Mouse (Mus musculus) heart, postnatal 0 days (tissue): Measurements from ENCODE around the gene Vwc2. TPM values are rescaled to one million over a fixed set of nuclear protein-coding genes. Genes with fewer than 3 reads are reported as not detected.

Experiments
- ATAC-seq: fragments of 200-750 bp; cut with Nextera tagmentation; 2 replicates; pipeline ENCODE4 v1.8.0; 2017; ENCODE audit warnings: low read depth, moderate number of reproducible peaks, moderate library complexity; ENCODE audit not compliant: insufficient read depth
- DNase-seq: peaks from one replicate; pipeline ENCODE4 v3.0.0-alpha.2; 2016; ENCODE audit warnings: low spot score
- H3K27ac ChIP-seq: fragments of 300-500 bp; sonication (generic); 2 replicates; pipeline ENCODE4 v1.5.1; 2014; ENCODE audit warnings: low read depth, mild to moderate bottlenecking
- H3K27me3 ChIP-seq: fragments of 300-500 bp; sonication (generic); 2 replicates; pipeline ENCODE4 v1.6.1; 2014; ENCODE audit warnings: low read length, mixed read lengths; ENCODE audit not compliant: control insufficient read depth, insufficient read depth
- H3K36me3 ChIP-seq: fragments of 300-500 bp; sonication (generic); replicated peaks from 2 replicates; pipeline ENCODE4 v1.6.1; 2014; ENCODE audit warnings: low read length, mixed read lengths; ENCODE audit not compliant: control insufficient read depth, insufficient read depth
- H3K4me1 ChIP-seq: fragments of 300-500 bp; sonication (generic); 2 replicates; pipeline ENCODE4 v1.6.1; 2014; ENCODE audit warnings: antibody characterized with exemption; ENCODE audit not compliant: control insufficient read depth, insufficient read depth
- H3K4me2 ChIP-seq: fragments of 300-500 bp; sonication (generic); 2 replicates; pipeline ENCODE4 v1.6.1; 2014; ENCODE audit warnings: low read depth, mild to moderate bottlenecking, low read length, moderate library complexity
- H3K4me3 ChIP-seq: fragments of 300-500 bp; sonication (generic); 2 replicates; pipeline ENCODE4 v1.5.1; 2014; ENCODE audit warnings: low read depth, low read length
- H3K9ac ChIP-seq: fragments of 300-500 bp; sonication (generic); replicated peaks from 2 replicates; pipeline ENCODE4 v1.6.1; 2014; ENCODE audit warnings: low read depth, low read length, mixed read lengths
- H3K9me3 ChIP-seq: fragments of 300-500 bp; sonication (generic); replicated peaks from 2 replicates; pipeline ENCODE4 v1.6.1; 2016; ENCODE audit warnings: low read length; ENCODE audit not compliant: control insufficient read depth
- CTCF ChIP-seq: IDR thresholded peaks from 2 replicates; pipeline ENCODE4 v1.5.1; 2016; ENCODE audit warnings: antibody characterized with exemption, control low read depth, low read depth
- EP300 ChIP-seq: IDR thresholded peaks from 2 replicates; pipeline ENCODE4 v1.6.1; 2016; ENCODE audit warnings: antibody characterized with exemption, low read depth
- WGBS: fragments of 180-500 bp; shearing (Covaris S2); extraction: QIAGEN DNeasy Blood & Tissue Kit; methylation state at CpG from one replicate; pipeline ENCODE4 v1.1.7; 2014; 5-methylcytosine and 5-hydroxymethylcytosine counted together
- polyA plus RNA-seq: library from polyadenylated mRNA; unstranded; fragments of >200 nt; fragmentation: Nextera tagmentation; extraction: Ambion mirVana; gene quantifications from 2 replicates; pipeline ENCODE4 v1.2.1, GENCODE M21; 2015
- total RNA-seq: library from RNA; depleted of rRNA; stranded (reverse); fragments of >200 nt; gene quantifications from 2 replicates; pipeline ENCODE4 v1.2.3, GENCODE M21; 2014; ENCODE audit warnings: low replicate concordance; rRNA removed

The Vwc2 gene
- total RNA-seq (7.0 TPM in 1 of 2 replicates, not detected in the other), polyA plus RNA-seq (0.53 and 0.97 TPM in 2 replicates)

DNA sequence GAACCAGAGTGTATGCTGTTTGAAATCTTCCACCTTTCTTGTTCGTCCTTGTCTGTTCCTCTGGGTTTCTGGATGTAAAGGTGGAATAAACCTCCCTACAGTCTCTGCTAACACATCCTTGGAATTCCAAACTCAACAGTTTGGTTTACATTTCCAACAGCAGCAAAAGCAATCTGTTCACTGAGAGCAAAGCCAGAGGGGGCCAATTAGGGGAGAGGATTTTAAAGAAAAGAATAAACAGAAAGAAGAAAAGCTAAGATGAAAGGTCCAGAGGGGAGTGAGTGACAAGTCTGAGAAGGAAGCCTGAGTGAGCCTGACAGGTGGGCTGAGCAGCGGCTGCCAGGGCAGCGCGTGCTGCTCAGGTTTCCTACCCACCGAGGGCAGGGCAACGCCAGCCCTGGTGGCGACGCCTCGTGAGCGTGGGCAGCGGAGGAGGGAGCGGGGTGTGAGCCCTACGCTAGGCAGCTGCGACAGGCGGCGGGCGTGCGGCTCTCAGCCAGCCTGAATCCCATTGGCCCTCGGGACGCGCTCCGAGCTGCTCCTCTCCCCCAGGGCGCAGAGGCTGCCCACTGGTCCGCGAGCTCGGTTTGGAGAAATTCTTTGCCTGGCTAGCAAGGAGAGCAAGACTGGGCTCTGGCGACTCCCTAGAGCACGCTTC, at the start of gene Vwc2:
Gene Vwc2 (plus strand): TSS at position 648 of the 658 bp plus-strand sequence.
- Histone ChIP-seq H3K27me3 (peaks cover 57% of the 10 kb centered on the region), H3K4me1 (no peaks in the 10 kb centered on the region), H3K27ac (no peak within 1 kb of the TSS), H3K36me3 (no peaks in the 10 kb centered on the region), H3K9ac (no peak within 1 kb of the TSS), H3K4me3 (peak within 1 kb of the TSS; percentile 42), H3K4me2 (peak within 1 kb of the TSS; percentile 65), H3K9me3 (no peaks in the 10 kb centered on the region)
- ATAC-seq (peak; percentile 57), DNase-seq (no peak)
- 2% methylated on average over 28 of the region's 28 CpGs for whole genome bisulfite sequencing
- no peak for TF ChIP-seq EP300
- no peak for TF ChIP-seq CTCF

DNA sequence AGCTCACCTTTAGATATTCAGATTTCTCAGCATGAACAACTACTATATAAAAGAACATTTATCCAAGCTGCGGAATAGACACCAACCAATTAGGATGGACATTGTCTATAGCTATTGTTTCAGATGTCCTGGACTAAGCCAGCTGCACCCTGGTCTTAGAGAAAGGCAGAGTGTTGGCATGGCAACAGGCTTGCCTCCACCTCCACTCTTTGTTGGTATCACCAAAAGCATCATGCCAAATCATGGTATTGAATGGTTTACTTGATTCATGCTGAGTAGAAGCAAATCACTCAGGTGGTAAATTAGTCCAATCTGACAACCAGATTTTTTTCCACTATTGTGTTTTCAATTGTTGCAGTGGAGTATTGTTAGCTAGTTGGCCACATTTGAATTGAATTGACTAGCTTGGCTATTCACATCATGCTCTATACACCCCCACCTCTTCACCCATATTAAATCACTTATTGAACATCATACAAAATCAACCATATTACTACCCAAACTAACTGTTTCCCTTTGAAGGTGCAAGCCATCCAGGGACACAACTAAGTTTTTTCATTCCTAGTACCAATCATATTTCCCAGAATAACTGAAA, 25.8 kb upstream of the Vwc2 start:
- no peak overlapping the region for H3K4me3 ChIP-seq
- ATAC-seq (no peak), DNase-seq (no peak)
- H3K36me3 ChIP-seq, result no peaks in the 10 kb centered on the region
- 88% methylated on average over 1 of the region's 1 CpGs for WGBS
- no peaks in the 10 kb centered on the region for H3K27me3 ChIP-seq
- H3K9me3 ChIP-seq, result no peaks in the 10 kb centered on the region
- TF ChIP-seq EP300 (no peak), CTCF (no peak)
- H3K4me2 ChIP-seq, result no peak overlapping the region
- no peaks in the 10 kb centered on the region for H3K4me1 ChIP-seq
- H3K27ac ChIP-seq, result no peak overlapping the region
- no peak overlapping the region for H3K9ac ChIP-seq

DNA sequence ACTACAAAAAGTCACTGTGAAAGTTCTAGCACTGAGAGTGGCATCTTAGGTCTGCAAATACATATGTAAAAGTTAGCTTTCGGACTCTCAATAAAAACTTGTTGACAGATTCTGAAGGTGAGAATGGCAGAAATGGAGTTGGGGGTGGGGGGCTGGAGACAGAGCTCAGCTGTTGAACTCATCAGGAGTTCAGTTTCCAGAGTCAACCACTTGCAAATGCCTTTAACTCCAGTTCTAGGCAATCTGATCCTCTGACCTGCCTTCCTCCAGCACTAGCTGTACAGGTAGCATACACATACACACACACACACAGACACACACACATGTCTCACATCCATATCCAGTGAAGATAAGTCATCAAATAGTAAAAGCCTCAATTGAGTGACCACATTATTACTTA, 16.4 kb upstream of the Vwc2 start:
- Histone ChIP-seq H3K27me3 (no peaks in the 10 kb centered on the region), H3K9ac (no peak overlapping the region), H3K27ac (no peak overlapping the region), H3K9me3 (no peaks in the 10 kb centered on the region), H3K4me2 (no peak overlapping the region), H3K36me3 (no peaks in the 10 kb centered on the region), H3K4me1 (no peaks in the 10 kb centered on the region), H3K4me3 (no peak overlapping the region)
- TF ChIP-seq EP300 (no peak), CTCF (no peak)
- ATAC-seq, result no peak
- no peak for DNase-seq
- WGBS, result 63% methylated on average over 1 of the region's 1 CpGs

DNA sequence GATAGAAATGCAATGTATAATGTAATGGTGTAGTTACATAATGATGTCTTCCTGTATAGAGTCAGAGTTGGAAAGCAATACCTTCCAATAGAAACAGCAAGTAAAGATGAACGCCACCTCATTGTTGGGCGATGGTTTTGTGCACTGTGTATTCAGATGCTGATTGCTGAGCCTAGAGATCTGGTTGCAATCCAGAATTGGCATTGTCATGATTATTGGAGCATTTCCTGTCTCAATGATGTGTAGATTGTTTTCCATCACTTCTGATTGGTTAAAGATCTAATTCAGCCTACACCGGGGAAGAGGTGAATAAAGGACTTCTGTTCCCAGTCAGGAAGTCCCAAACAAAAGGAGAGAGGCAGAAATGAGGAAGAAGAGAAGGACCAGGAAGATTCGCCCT, 15.7 kb upstream of the Vwc2 start:
- H3K27me3 ChIP-seq, result no peaks in the 10 kb centered on the region
- no peaks in the 10 kb centered on the region for H3K9me3 ChIP-seq
- no peaks in the 10 kb centered on the region for H3K4me1 ChIP-seq
- ATAC-seq, result no peak
- TF ChIP-seq CTCF (no peak), EP300 (no peak)
- H3K9ac ChIP-seq, result no peak overlapping the region
- DNase-seq, result no peak
- H3K36me3 ChIP-seq, result no peaks in the 10 kb centered on the region
- 74% methylated on average over 4 of the region's 4 CpGs for WGBS
- H3K27ac ChIP-seq, result no peak overlapping the region
- H3K4me2 ChIP-seq, result no peak overlapping the region
- no peak overlapping the region for H3K4me3 ChIP-seq

DNA sequence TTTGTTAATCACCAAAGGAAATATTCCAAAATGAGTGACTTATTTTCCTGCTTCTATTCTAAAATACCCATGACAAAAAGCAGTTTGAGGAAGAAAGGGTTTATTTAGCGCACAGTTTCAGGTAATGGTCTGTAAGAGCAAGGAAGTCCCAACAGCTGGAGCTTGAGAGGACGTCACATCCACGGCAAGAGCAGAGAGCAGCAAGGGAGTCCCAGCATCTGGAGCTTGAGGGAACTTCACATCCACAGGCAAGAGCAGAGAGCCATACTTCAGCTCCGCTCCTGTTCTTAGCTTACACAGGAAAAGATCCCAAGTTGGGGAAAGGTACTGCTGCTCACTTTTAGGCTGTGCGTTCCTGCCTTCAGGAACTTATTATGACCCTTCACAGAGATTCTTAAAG, 15.0 kb upstream of the Vwc2 start:
- WGBS, result 72% methylated on average over 5 of the region's 5 CpGs
- ATAC-seq (no peak), DNase-seq (no peak)
- Histone ChIP-seq H3K4me2 (no peak overlapping the region), H3K4me3 (no peak overlapping the region), H3K9ac (no peak overlapping the region), H3K9me3 (no peaks in the 10 kb centered on the region), H3K4me1 (no peaks in the 10 kb centered on the region), H3K27me3 (no peaks in the 10 kb centered on the region), H3K36me3 (no peaks in the 10 kb centered on the region), H3K27ac (no peak overlapping the region)
- no peak for TF ChIP-seq EP300
- no peak for TF ChIP-seq CTCF
